Mouse (Mus musculus) cortical plate, adult 2 months (tissue): ENCODE results near the gene Abcb4.

ENCODE experiments used
- CTCF ChIP-seq: fragments of 200-500 bp; IDR thresholded peaks from 2 replicates; pipeline ENCODE4 v1.5.1; 2011; ENCODE audit warnings: mild to moderate bottlenecking, control low read depth, low read length; ENCODE audit not compliant: insufficient read depth; ENCODE audit errors: extremely low read depth
- POLR2A ChIP-seq: fragments of 200-500 bp; IDR thresholded peaks from 2 replicates; pipeline ENCODE4 v1.6.1; 2011; ENCODE audit warnings: mild to moderate bottlenecking, low read length, control low read depth; ENCODE audit not compliant: insufficient read depth; ENCODE audit errors: extremely low read depth

DNA sequence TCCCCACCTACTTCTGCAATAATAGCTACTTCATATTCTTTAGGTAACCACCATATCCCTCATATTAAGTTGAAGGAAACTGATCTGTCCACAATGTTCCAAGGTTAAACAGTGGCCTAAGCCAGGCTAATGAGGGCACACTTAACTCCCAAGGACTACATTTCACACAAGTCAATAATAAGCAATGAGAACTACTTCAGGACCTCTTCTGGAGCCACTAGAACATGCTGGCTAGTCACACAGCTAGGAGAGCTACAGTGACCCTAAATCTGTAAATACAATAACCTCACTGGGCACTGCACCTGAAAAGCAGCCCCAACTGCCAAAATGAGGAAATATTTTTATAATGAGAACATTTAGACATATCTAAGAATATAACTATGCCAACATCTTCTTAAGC is 81.2 kb downstream of the Abcb4 start:
- TF ChIP-seq CTCF (no peak), POLR2A (no peak)
